Mouse (Mus musculus) ES-E14 (cell line): Measurements from ENCODE around the gene Nxpe4.

Experiments used
- CHD2 ChIP-seq: IDR thresholded peaks from 2 replicates; pipeline ENCODE4 v1.6.1; 2014; ENCODE audit warnings: mild to moderate bottlenecking, low read depth, low read length, inconsistent platforms
- HCFC1 ChIP-seq: IDR thresholded peaks from 2 replicates; pipeline ENCODE4 v1.6.1; 2012; ENCODE audit warnings: low read length, inconsistent platforms, borderline replicate concordance; ENCODE audit not compliant: insufficient read depth
- MAFK ChIP-seq: IDR thresholded peaks from 2 replicates; pipeline ENCODE4 v1.6.1; 2014; ENCODE audit warnings: mild to moderate bottlenecking, low read depth, low read length, inconsistent platforms; ENCODE audit not compliant: insufficient read depth
- ZC3H11A ChIP-seq: IDR thresholded peaks from 2 replicates; pipeline ENCODE4 v1.6.1; 2012; ENCODE audit warnings: low read depth, mild to moderate bottlenecking, inconsistent platforms, low read length, borderline replicate concordance
- ZNF384 ChIP-seq: IDR thresholded peaks from 2 replicates; pipeline ENCODE4 v1.6.1; 2012; ENCODE audit warnings: low read depth, low read length, inconsistent platforms

- TF ChIP-seq CHD2 (no peak), MAFK (no peak), ZNF384 (no peak), HCFC1 (no peak), ZC3H11A (no peak)
These were observed 192.3 kb downstream of the Nxpe4 start for GRCm38 (mm10) chr9:48354122-48354521.
